Mouse (Mus musculus): ENCODE measurements at regions not wholly inside any gene's neighbourhood (a gene's known extent, or its start where the extent isn't known, plus 50 kb on each side); places are given as distances from the start of the nearest gene placed in this dataset.
A peak's percentile ranks its signal among the peaks of the same experiment; 100 is the strongest.

DNA sequence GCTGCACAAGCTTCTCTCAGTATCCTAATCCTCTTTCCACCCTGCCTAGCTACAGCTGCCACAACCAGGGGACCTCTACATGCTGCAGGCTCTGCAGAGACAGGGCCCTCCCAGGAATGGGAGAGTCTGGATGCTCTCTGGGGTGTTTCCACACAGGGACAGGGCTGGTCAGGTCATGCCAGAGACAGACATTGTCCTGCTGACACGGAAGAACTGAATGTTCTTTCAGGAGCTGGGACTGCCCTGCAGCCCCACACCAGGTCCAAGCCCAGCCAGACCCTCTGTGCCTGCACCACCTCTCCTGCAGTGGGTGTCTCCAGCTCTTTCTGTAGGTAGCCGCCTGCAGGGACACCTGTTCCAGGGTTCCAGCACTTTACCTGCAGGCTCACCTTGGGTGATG is 52.8 kb upstream of the Gata5 start:
- peaks cover 6% of the 10 kb centered on the region for H3K36me3 ChIP-seq
- peak overlapping the region; percentile 96 for H3K9ac ChIP-seq
- WGBS, result 23% methylated on average over 2 of the region's 2 CpGs
- H3K4me1 ChIP-seq (replicated peaks), result peaks cover 31% of the 10 kb centered on the region
- peak overlapping the region; percentile 76 for H3K4me3 ChIP-seq
- peak overlapping the region; percentile 97 for H3K27ac ChIP-seq (ENCODE audit: poor library complexity, severe bottlenecking)
- ATAC-seq (ENCODE audit: insufficient number of reproducible peaks, low FRiP score), result no peak
- H3K9me3 ChIP-seq (replicated peaks), result no peaks in the 10 kb centered on the region
- peak overlapping the region; percentile 83 for H3K4me2 ChIP-seq
- peaks cover 22% of the 10 kb centered on the region for H3K27me3 ChIP-seq (replicated peaks)

DNA sequence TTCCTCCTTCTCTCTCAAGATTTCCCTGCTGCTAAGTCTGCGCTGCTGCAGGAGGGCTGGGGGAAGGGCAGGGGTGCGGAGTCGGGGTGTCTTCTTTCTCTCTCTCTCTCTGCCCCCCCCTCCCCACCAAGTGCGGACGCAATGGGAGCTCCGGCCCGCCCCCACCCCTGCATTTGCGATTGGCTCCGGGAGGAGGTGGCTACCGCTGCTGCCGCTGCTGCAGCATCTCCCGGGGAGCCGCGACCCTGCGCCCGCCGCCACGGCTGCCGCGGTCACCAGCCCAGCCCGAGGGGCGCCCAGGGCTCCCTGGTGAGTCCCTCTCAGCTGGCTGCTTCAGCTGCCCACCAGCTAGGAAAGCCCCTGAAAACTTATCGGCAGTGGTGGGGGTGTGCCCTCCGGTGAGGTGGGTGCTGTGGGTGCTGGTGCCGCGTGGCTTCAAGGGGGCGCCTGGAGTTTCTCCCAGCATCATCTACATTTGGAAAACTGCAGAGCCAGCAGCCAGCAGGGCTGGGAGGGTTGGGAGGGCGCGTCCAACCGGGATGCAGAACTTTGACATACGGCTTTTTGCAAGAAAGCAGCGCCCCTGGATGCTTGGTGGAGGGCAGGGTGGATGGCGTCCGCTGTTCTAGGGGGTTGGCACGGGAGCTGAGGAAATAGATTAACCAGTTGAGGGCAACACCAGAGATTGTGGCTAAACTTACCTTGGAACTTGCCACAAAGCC is 51.6 kb upstream of the Gata5 start:
- Histone ChIP-seq H3K36me3 (peaks cover 6% of the 10 kb centered on the region), H3K4me2 (peak overlapping the region; percentile 83), H3K9me3 (replicated peaks) (no peaks in the 10 kb centered on the region), H3K4me1 (replicated peaks) (peaks cover 23% of the 10 kb centered on the region), H3K4me3 (peak overlapping the region; percentile 76), H3K27me3 (replicated peaks) (peaks cover 22% of the 10 kb centered on the region), H3K27ac (ENCODE audit: poor library complexity, severe bottlenecking) (peak overlapping the region; percentile 97), H3K9ac (peak overlapping the region; percentile 96)
- ATAC-seq (ENCODE audit: insufficient number of reproducible peaks, low FRiP score), result peak; percentile 26; the same call in 1 of the 2 replicates
- WGBS, result under 1% methylated on average over 31 of the region's 35 CpGs

DNA sequence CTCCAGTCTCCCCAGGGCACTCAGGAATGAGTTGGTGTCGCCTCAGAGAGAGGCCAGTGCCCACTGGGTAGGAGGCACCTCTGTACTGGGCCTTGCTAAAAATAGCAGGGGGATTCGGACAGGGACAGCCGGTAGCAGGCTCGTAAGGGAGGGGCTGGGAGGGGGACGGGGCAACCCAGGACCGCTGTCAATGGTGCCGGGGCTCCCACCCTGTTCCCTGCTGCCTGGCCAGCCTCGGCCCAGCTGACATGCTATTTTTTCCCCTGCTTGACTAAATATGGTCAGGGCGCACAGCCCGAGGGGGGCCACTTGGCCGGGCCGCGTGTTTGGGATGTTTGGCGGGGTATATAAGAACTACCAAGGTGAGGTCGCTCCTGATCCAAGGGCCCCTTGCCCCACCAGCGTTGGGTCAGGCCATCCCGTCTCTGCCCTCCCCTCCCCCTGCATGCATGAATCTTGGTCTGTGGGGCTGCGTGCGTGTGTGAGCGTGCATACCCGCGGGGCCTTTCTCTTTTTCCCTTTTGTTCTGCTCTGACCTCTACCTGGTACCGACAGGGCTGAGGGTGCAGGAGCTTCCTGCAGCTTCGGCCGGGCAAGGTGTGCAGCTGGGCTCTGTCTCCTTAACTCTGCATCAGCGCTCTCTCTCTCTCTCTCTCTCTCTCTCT is 50.9 kb upstream of the Gata5 start:
- H3K27me3 ChIP-seq (replicated peaks), result peaks cover 22% of the 10 kb centered on the region
- H3K27ac ChIP-seq (ENCODE audit: poor library complexity, severe bottlenecking), result peak overlapping the region; percentile 97
- H3K4me1 ChIP-seq (replicated peaks), result peaks cover 16% of the 10 kb centered on the region
- WGBS, result 2% methylated on average over 26 of the region's 26 CpGs
- H3K36me3 ChIP-seq, result peaks cover 6% of the 10 kb centered on the region
- H3K4me2 ChIP-seq, result peak overlapping the region; percentile 83
- H3K4me3 ChIP-seq, result peak overlapping the region; percentile 76
- peak overlapping the region; percentile 96 for H3K9ac ChIP-seq
- peak; percentile 84 for ATAC-seq (ENCODE audit: insufficient number of reproducible peaks, low FRiP score)
- H3K9me3 ChIP-seq (replicated peaks), result no peaks in the 10 kb centered on the region

Small RNAs in the stretch of these regions (microRNA-seq; reads per million reads assigned to microRNA genes)
- gene Mir133a-2 (1.9 reads per million), gene Mir1a-1 (6.1 reads per million, percentile 19 among the genes with 10 or more reads in this experiment)

Measured in heart, embryonic 12.5 days (tissue).